Mouse (Mus musculus) lung, embryonic 16.5 days (tissue): ENCODE results near the gene Shmt1. TPM values are rescaled to one million over a fixed set of nuclear protein-coding genes. Genes with fewer than 3 reads are reported as not detected.
"Not testable (repeated sequence)": the region's sequence is repeated elsewhere in the genome, so short reads cannot be mapped to it uniquely, and the experiment has no call there.

Experiments used
- ATAC-seq: fragments of 200-750 bp; cut with Nextera tagmentation; 2 replicates; pipeline ENCODE4 v1.8.0; 2017; ENCODE audit warnings: low read depth, mild to moderate bottlenecking, moderate library complexity
- H3K27ac ChIP-seq: fragments of 300-500 bp; sonication (generic); 2 replicates; pipeline ENCODE4 v1.5.1; 2014; ENCODE audit warnings: mild to moderate bottlenecking, control low read depth, low read length
- H3K27me3 ChIP-seq: fragments of 300-500 bp; sonication (generic); 2 replicates; pipeline ENCODE4 v1.6.1; 2014; ENCODE audit warnings: low read depth, low read length, mixed read lengths; ENCODE audit not compliant: control insufficient read depth, insufficient read depth
- H3K36me3 ChIP-seq: fragments of 300-500 bp; sonication (generic); 2 replicates; pipeline ENCODE4 v1.6.1; 2014; ENCODE audit warnings: low read length; ENCODE audit not compliant: control insufficient read depth, insufficient read depth
- H3K4me1 ChIP-seq: fragments of 300-500 bp; sonication (generic); replicated peaks from 2 replicates; pipeline ENCODE4 v1.6.1; 2014; ENCODE audit warnings: low read length, mixed read lengths; ENCODE audit not compliant: control insufficient read depth, insufficient read depth
- H3K4me2 ChIP-seq: fragments of 300-500 bp; sonication (generic); 2 replicates; pipeline ENCODE4 v1.6.1; 2014; ENCODE audit warnings: low read depth, low read length, control low read depth
- H3K4me3 ChIP-seq: fragments of 300-500 bp; sonication (generic); 2 replicates; pipeline ENCODE4 v1.5.1; 2014; ENCODE audit warnings: mild to moderate bottlenecking, low read length, control low read depth
- H3K9ac ChIP-seq: fragments of 300-500 bp; sonication (generic); 2 replicates; pipeline ENCODE4 v1.6.1; 2014; ENCODE audit warnings: low read length, control low read depth
- H3K9me3 ChIP-seq: fragments of 300-500 bp; sonication (generic); 2 replicates; pipeline ENCODE4 v1.6.1; 2016; ENCODE audit warnings: low read length; ENCODE audit not compliant: control insufficient read depth
- WGBS: fragments of 180-500 bp; shearing (Covaris S2); extraction: QIAGEN DNeasy Blood & Tissue Kit; methylation state at CpG from one replicate; pipeline ENCODE4 v1.1.7; 2014; 5-methylcytosine and 5-hydroxymethylcytosine counted together
- polyA plus RNA-seq: library from polyadenylated mRNA; unstranded; fragments of >200 nt; fragmentation: Nextera tagmentation; extraction: Ambion mirVana; gene quantifications from 2 replicates; pipeline ENCODE4 v1.2.1, GENCODE M21; 2015

Gene Shmt1
- polyA plus RNA-seq = 46.8 and 47.1 TPM in 2 replicates

GRCm38 (mm10) chr11:60811618-60812017 lies at the start of gene Shmt1:
TSS of gene Shmt1 (minus strand) at chr11:60811718.
- not testable (repeated sequence) for H3K9me3 ChIP-seq, H3K36me3 ChIP-seq, ATAC-seq, H3K27me3 ChIP-seq
- Histone ChIP-seq H3K4me3 (peak within 1 kb of the TSS; percentile 54), H3K27ac (peak within 1 kb of the TSS; percentile 36), H3K9ac (peak within 1 kb of the TSS; percentile 58), H3K4me1 (peaks cover 28% of the 10 kb centered on the region), H3K4me2 (peak within 1 kb of the TSS; percentile 85)
- 20% methylated on average over 6 of the region's 6 CpGs for WGBS

GRCm38 (mm10) chr11:60856587-60856986 lies 45.1 kb upstream of the Shmt1 start:
- WGBS = 39% methylated on average over 3 of the region's 3 CpGs
- Histone ChIP-seq H3K27me3 (no peaks in the 10 kb centered on the region), H3K4me2 (no peak overlapping the region), H3K4me3 (no peak overlapping the region), H3K4me1 (no peaks in the 10 kb centered on the region), H3K9me3 (no peaks in the 10 kb centered on the region), H3K36me3 (peaks cover 38% of the 10 kb centered on the region), H3K27ac (no peak overlapping the region), H3K9ac (no peak overlapping the region)
- no peak for ATAC-seq

- no peak overlapping the region for H3K9ac ChIP-seq
- no peak overlapping the region for H3K4me3 ChIP-seq
- ATAC-seq = no peak
- WGBS = 80% methylated on average over 5 of the region's 5 CpGs
- no peaks in the 10 kb centered on the region for H3K4me1 ChIP-seq
- no peak overlapping the region for H3K27ac ChIP-seq
- no peaks in the 10 kb centered on the region for H3K9me3 ChIP-seq
- H3K27me3 ChIP-seq = no peaks in the 10 kb centered on the region
- H3K4me2 ChIP-seq = no peak overlapping the region
- 0 out of 2 replicates have a peak, but pooled peaks cover 6% of the 10 kb centered on the region for H3K36me3 ChIP-seq
Observed at GRCm38 (mm10) chr11:60845415-60845814, 33.9 kb upstream of the Shmt1 start.

GRCm38 (mm10) chr11:60843412-60843811 lies 31.9 kb upstream of the Shmt1 start:
- H3K9ac ChIP-seq = no peak overlapping the region
- H3K4me2 ChIP-seq = no peak overlapping the region
- H3K4me3 ChIP-seq = no peak overlapping the region
- H3K4me1 ChIP-seq = no peaks in the 10 kb centered on the region
- no peaks in the 10 kb centered on the region for H3K9me3 ChIP-seq
- no peak overlapping the region for H3K27ac ChIP-seq
- H3K27me3 ChIP-seq = no peaks in the 10 kb centered on the region
- 0 out of 2 replicates have a peak, but pooled peaks cover 3% of the 10 kb centered on the region for H3K36me3 ChIP-seq
- 86% methylated on average over 5 of the region's 5 CpGs for WGBS
- no peak for ATAC-seq

GRCm38 (mm10) chr11:60841467-60842200 lies 30.1 kb upstream of the Shmt1 start:
- no peak overlapping the region for H3K4me3 ChIP-seq
- 72% methylated on average over 12 of the region's 12 CpGs for WGBS
- H3K27me3 ChIP-seq = no peaks in the 10 kb centered on the region
- no peak overlapping the region for H3K27ac ChIP-seq
- no peak overlapping the region for H3K4me2 ChIP-seq
- ATAC-seq = no peak
- H3K4me1 ChIP-seq = no peaks in the 10 kb centered on the region
- no peaks in the 10 kb centered on the region for H3K9me3 ChIP-seq
- H3K9ac ChIP-seq = no peak overlapping the region
- H3K36me3 ChIP-seq = no peaks in the 10 kb centered on the region

- H3K4me3 ChIP-seq = no peak overlapping the region
- no peak overlapping the region for H3K4me2 ChIP-seq
- no peaks in the 10 kb centered on the region for H3K36me3 ChIP-seq
- no peaks in the 10 kb centered on the region for H3K4me1 ChIP-seq
- no peaks in the 10 kb centered on the region for H3K9me3 ChIP-seq
- 84% methylated on average over 10 of the region's 10 CpGs for WGBS
- no peaks in the 10 kb centered on the region for H3K27me3 ChIP-seq
- no peak overlapping the region for H3K9ac ChIP-seq
- ATAC-seq = no peak
- H3K27ac ChIP-seq = no peak overlapping the region
Observed at GRCm38 (mm10) chr11:60837644-60838406, 26.3 kb upstream of the Shmt1 start.

- H3K4me3 ChIP-seq = no peak overlapping the region
- WGBS = 95% methylated on average over 6 of the region's 6 CpGs
- H3K27ac ChIP-seq = no peak overlapping the region
Observed at GRCm38 (mm10) chr11:60836897-60837296, 25.4 kb upstream of the Shmt1 start.

GRCm38 (mm10) chr11:60830433-60831052 lies 19.0 kb upstream of the Shmt1 start, which contains the start of gene Dhrs7b:
TSS of gene Dhrs7b (plus strand) at chr11:60830631.
- WGBS = under 1% methylated on average over 34 of the region's 34 CpGs
- H3K9ac ChIP-seq = peak within 1 kb of the TSS; percentile 79
- H3K36me3 ChIP-seq = no peaks in the 10 kb centered on the region
- peak within 1 kb of the TSS; percentile 87 for H3K4me3 ChIP-seq
- H3K27ac ChIP-seq = peak within 1 kb of the TSS; percentile 80
- ATAC-seq = peak; percentile 97
- H3K4me2 ChIP-seq = peak within 1 kb of the TSS; percentile 85
- peaks cover 4% of the 10 kb centered on the region for H3K4me1 ChIP-seq
- H3K27me3 ChIP-seq = no peaks in the 10 kb centered on the region
- H3K9me3 ChIP-seq = no peaks in the 10 kb centered on the region

More at GRCm38 (mm10) chr11:60836897-60837296, 25.4 kb upstream of the Shmt1 start:
- Histone ChIP-seq H3K4me1 (no peaks in the 10 kb centered on the region), H3K27me3 (no peaks in the 10 kb centered on the region), H3K36me3 (no peaks in the 10 kb centered on the region), H3K9me3 (no peaks in the 10 kb centered on the region), H3K4me2 (no peak overlapping the region), H3K9ac (no peak overlapping the region)
- ATAC-seq = no peak

- ATAC-seq = no peak
Observed at GRCm38 (mm10) chr11:60828903-60829302, 17.4 kb upstream of the Shmt1 start.

More at GRCm38 (mm10) chr11:60828903-60829302, 17.4 kb upstream of the Shmt1 start:
- Histone ChIP-seq H3K4me3 (no peak overlapping the region), H3K4me2 (no peak overlapping the region), H3K4me1 (peaks cover 4% of the 10 kb centered on the region), H3K9ac (no peak overlapping the region), H3K27ac (no peak overlapping the region), H3K9me3 (no peaks in the 10 kb centered on the region), H3K36me3 (no peaks in the 10 kb centered on the region), H3K27me3 (no peaks in the 10 kb centered on the region)
- 29% methylated on average over 2 of the region's 2 CpGs for whole genome bisulfite sequencing
